In the genomic region with DNA sequence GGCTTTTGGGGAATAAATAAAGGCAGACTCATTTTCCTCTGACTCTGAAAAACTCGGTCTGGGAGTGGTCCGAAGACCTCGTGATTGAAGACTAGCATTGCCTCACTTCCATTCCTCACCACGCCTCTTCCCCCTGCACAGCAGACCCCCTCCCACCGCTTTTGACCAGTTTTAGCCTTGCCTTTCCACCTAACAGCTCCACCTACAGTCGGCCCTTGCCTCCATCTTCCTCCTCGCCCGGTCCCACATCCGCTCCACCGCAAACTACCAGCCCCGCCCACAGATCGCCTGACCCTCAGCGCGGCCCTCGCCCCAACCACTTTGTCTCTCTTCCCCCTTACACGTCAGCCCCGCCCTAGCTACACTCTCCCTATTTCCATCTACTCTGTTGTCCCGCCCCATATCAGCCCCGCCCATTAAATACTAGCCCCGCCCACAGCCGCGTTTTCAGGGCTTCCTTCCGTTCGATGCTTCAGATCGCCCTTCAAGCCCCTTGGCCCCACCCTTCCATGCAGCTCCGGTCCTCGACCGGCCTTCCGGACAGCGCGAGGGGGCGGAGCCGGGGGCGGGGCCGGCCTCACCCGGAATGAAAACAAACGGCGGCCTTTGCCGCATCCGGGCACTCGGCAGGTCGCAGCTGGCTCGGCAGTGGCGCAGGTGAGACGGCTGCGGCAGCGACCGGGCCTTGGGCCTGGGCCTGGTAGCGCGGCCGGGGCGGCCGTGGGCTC, we compare ENCODE assay signal across 8 mouse cellular contexts. TPM values are rescaled to one million over a fixed set of nuclear protein-coding genes. Genes with fewer than 3 reads are reported as not detected.
DNase-seq lines count a peak whose midpoint lies in the region; ATAC-seq and TF ChIP-seq lines count a peak whose summit lies in the region.

Gene Nub1, plus strand, starts transcription at position 167 of the 728 bp plus-strand sequence.

- peak within 1 kb of the TSS; percentile 80 for H3K4me2 ChIP-seq in heart, embryonic 11.5 days
- peak within 1 kb of the TSS; percentile 63 for H3K4me2 ChIP-seq in kidney, embryonic 16.5 days (replicated peaks; ENCODE audit: low read depth, low read length)
- H3K4me2 ChIP-seq in myocyte (ENCODE audit: low read depth) = peak within 1 kb of the TSS; percentile 78

- no peak for TF ChIP-seq CTCF in C2C12 (IDR thresholded peaks at IDR 0.05; ENCODE audit: control insufficient read depth, insufficient read depth, insufficient read length)
- TF ChIP-seq CTCF in brain, embryonic 14.5 days (IDR thresholded peaks at IDR 0.05; ENCODE audit: borderline replicate concordance, extremely low read depth, insufficient read depth, insufficient read length) = peak; percentile 44; the same call in 1 of the 2 replicates
- TF ChIP-seq CTCF in liver, adult 2 months (IDR thresholded peaks at IDR 0.05; ENCODE audit: low read depth, low read length) = peak; percentile 45; the same call in 1 of the 2 replicates

- H3K4me1 ChIP-seq in erythroblast, embryonic 14.5 days (ENCODE audit: control insufficient read depth) = peaks cover 22% of the 10 kb centered on the region
- H3K4me1 ChIP-seq in heart, embryonic 11.5 days (ENCODE audit: control insufficient read depth, insufficient read depth, low read length) = peaks cover 12% of the 10 kb centered on the region
- H3K4me1 ChIP-seq in kidney, embryonic 16.5 days (ENCODE audit: insufficient read depth, low read length) = peaks cover 10% of the 10 kb centered on the region
- 0 out of 2 replicates have a peak, but pooled peaks cover 5% of the 10 kb centered on the region for H3K4me1 ChIP-seq in liver, adult 2 months (ENCODE audit: control insufficient read depth, insufficient read depth, low read length)

- H3K4me3 ChIP-seq in C2C12 (ENCODE audit: insufficient read depth, poor library complexity, severe bottlenecking) (peak within 1 kb of the TSS; percentile 57), myocyte (peak within 1 kb of the TSS; percentile 51)
- H3K4me3 ChIP-seq in erythroblast, embryonic 14.5 days (replicated peaks) = peak within 1 kb of the TSS; percentile 97
- H3K4me3 ChIP-seq in heart, embryonic 11.5 days (ENCODE audit: low read depth, low read length) = peak within 1 kb of the TSS; percentile 93
- peak within 1 kb of the TSS; percentile 89 for H3K4me3 ChIP-seq in kidney, embryonic 16.5 days (ENCODE audit: low read length)
- peak within 1 kb of the TSS; percentile 77 for H3K4me3 ChIP-seq in liver, adult 2 months (ENCODE audit: insufficient read depth, low read depth, low read length)

- peak; percentile 97 for ATAC-seq in heart, embryonic 11.5 days (replicated peaks; ENCODE audit: insufficient number of reproducible peaks, low FRiP score, low TSS enrichment)
- peak; percentile 97 for ATAC-seq in kidney, embryonic 16.5 days (ENCODE audit: low FRiP score, low TSS enrichment)

- H3K36me3 ChIP-seq in C2C12 (ENCODE audit: control insufficient read depth, insufficient read depth) = peaks cover 10% of the 10 kb centered on the region
- peaks cover 18% of the 10 kb centered on the region for H3K36me3 ChIP-seq in erythroblast, embryonic 14.5 days (ENCODE audit: control insufficient read depth)
- H3K36me3 ChIP-seq in heart, embryonic 11.5 days (ENCODE audit: control insufficient read depth, insufficient read depth, low read length) = peaks cover 9% of the 10 kb centered on the region
- H3K36me3 ChIP-seq in kidney, embryonic 16.5 days (ENCODE audit: insufficient read depth, low read length) = peaks cover 6% of the 10 kb centered on the region
- peaks cover 6% of the 10 kb centered on the region; the same call in 1 of the 2 replicates for H3K36me3 ChIP-seq in liver, adult 2 months (ENCODE audit: control insufficient read depth, insufficient read depth, low read length)
- H3K36me3 ChIP-seq in myocyte (ENCODE audit: control insufficient read depth, insufficient read depth) = peaks cover 4% of the 10 kb centered on the region
- H3K36me3 ChIP-seq in splenic B cell, adult 2 months (ENCODE audit: control insufficient read depth, insufficient read depth, low read length, poor library complexity, severe bottlenecking) = peaks cover 2% of the 10 kb centered on the region

- H3K9ac ChIP-seq in heart, embryonic 11.5 days (ENCODE audit: low read depth, low read length) = peak within 1 kb of the TSS; percentile 86
- H3K9ac ChIP-seq in kidney, embryonic 16.5 days (replicated peaks; ENCODE audit: low read length) = peak within 1 kb of the TSS; percentile 86
- peak within 1 kb of the TSS; percentile 89 for H3K9ac ChIP-seq in liver, adult 2 months (ENCODE audit: low read depth, low read length)

- H3K9me3 ChIP-seq in erythroblast, embryonic 14.5 days (ENCODE audit: control insufficient read depth, low read length) = no peaks in the 10 kb centered on the region
- H3K9me3 ChIP-seq in heart, embryonic 11.5 days (replicated peaks; ENCODE audit: control insufficient read depth, low read length) = no peaks in the 10 kb centered on the region
- no peaks in the 10 kb centered on the region for H3K9me3 ChIP-seq in kidney, embryonic 16.5 days (ENCODE audit: low read length)

- DNase-seq in brain, embryonic 14.5 days (ENCODE audit: low read depth) = peak; percentile 100
- peak; percentile 96 for DNase-seq in liver, adult 2 months (ENCODE audit: extremely low read depth, low read depth, low spot score)
- peak; percentile 100 for DNase-seq in splenic B cell, adult 2 months (ENCODE audit: low read depth, low spot score)

- peak within 1 kb of the TSS; percentile 76 for H3ac ChIP-seq in C2C12 (ENCODE audit: control insufficient read depth, insufficient read length, low read depth)
- H3ac ChIP-seq in myocyte (ENCODE audit: control insufficient read depth, insufficient read length) = peak within 1 kb of the TSS; percentile 70

- H3K27me3 ChIP-seq in C2C12 (ENCODE audit: control insufficient read depth, insufficient read depth, insufficient read length) = no peaks in the 10 kb centered on the region
- H3K27me3 ChIP-seq in erythroblast, embryonic 14.5 days (ENCODE audit: control insufficient read depth) = no peaks in the 10 kb centered on the region
- H3K27me3 ChIP-seq in heart, embryonic 11.5 days (ENCODE audit: control insufficient read depth, insufficient read depth, low read length) = no peaks in the 10 kb centered on the region
- H3K27me3 ChIP-seq in kidney, embryonic 16.5 days (ENCODE audit: insufficient read depth, low read length) = no peaks in the 10 kb centered on the region
- no peaks in the 10 kb centered on the region for H3K27me3 ChIP-seq in liver, adult 2 months (ENCODE audit: control insufficient read depth, insufficient read depth, low read length)
- H3K27me3 ChIP-seq in myocyte (ENCODE audit: control insufficient read depth, insufficient read depth, insufficient read length) = no peaks in the 10 kb centered on the region
- no peaks in the 10 kb centered on the region for H3K27me3 ChIP-seq in splenic B cell, adult 2 months (ENCODE audit: control insufficient read depth, insufficient read depth, low read length, poor library complexity, severe bottlenecking)

- under 1% methylated on average over 52 of the region's 53 CpGs for WGBS in heart, embryonic 11.5 days (ENCODE audit: insufficient replicate concordance)
- whole genome bisulfite sequencing in kidney, embryonic 16.5 days = under 1% methylated on average over 53 of the region's 53 CpGs
- under 1% methylated on average over 53 of the region's 53 CpGs for WGBS in liver, adult 2 months

- H3K79me2 ChIP-seq in C2C12 (ENCODE audit: control insufficient read depth, insufficient read depth) (peaks cover 19% of the 10 kb centered on the region), myocyte (ENCODE audit: control insufficient read depth, insufficient read depth) (peaks cover 17% of the 10 kb centered on the region)
- H3K79me2 ChIP-seq in liver, adult 2 months (ENCODE audit: control insufficient read depth, insufficient read depth, low read length) = peaks cover 5% of the 10 kb centered on the region; the same call in 1 of the 2 replicates

- TF ChIP-seq POLR2A in brain, embryonic 14.5 days (IDR thresholded peaks at IDR 0.05; ENCODE audit: borderline replicate concordance, extremely low read depth, insufficient read depth, insufficient read length, poor library complexity, severe bottlenecking) = peak; percentile 73
- TF ChIP-seq POLR2A in liver, adult 2 months (IDR thresholded peaks at IDR 0.05; ENCODE audit: extremely low read depth, insufficient read depth, low read length) = peak; percentile 59
- peak; percentile 78 for TF ChIP-seq POLR2A in myocyte (IDR thresholded peaks at IDR 0.05; ENCODE audit: insufficient read length, low read depth)

- peak within 1 kb of the TSS; percentile 99 for H3K27ac ChIP-seq in heart, embryonic 11.5 days (ENCODE audit: low read depth, low read length)
- H3K27ac ChIP-seq in kidney, embryonic 16.5 days (ENCODE audit: low read length) = peak within 1 kb of the TSS; percentile 97
- peak within 1 kb of the TSS; percentile 59 for H3K27ac ChIP-seq in liver, adult 2 months (replicated peaks; ENCODE audit: insufficient read depth, low read depth, low read length)

- H3K79me3 ChIP-seq in C2C12 (ENCODE audit: low read depth) = peaks cover 8% of the 10 kb centered on the region

TF ChIP-seq in C2C12, 6 proteins besides CTCF, POLR2A, EP300 and RAD21:
- TF ChIP-seq MYOD1 (IDR thresholded peaks at IDR 0.05; ENCODE audit: control insufficient read depth, insufficient read length, low read depth) = no peak
- peak; percentile 29 for TF ChIP-seq MAX (IDR thresholded peaks at IDR 0.05)
- TF ChIP-seq CEBPB (IDR thresholded peaks at IDR 0.05; ENCODE audit: low read depth) = no peak
- no peak for TF ChIP-seq MYOG (IDR thresholded peaks at IDR 0.05; ENCODE audit: control insufficient read depth, extremely low read depth, insufficient read length)
- peak; percentile 1 for TF ChIP-seq USF1 (IDR thresholded peaks at IDR 0.05; ENCODE audit: low read depth)
- TF ChIP-seq FOSL1 (IDR thresholded peaks at IDR 0.05; ENCODE audit: insufficient read depth, low read length, poor library complexity, severe bottlenecking) = no peak

TF ChIP-seq in myocyte, 11 proteins besides CTCF, POLR2A, EP300 and RAD21 (continues in another document):
- peak in 2 of 3 experiments; percentile 50 to 75 for TF ChIP-seq MYOG (IDR thresholded peaks at IDR 0.05; ENCODE audit: control insufficient read depth in 1 of 3, insufficient read depth in 1 of 3, insufficient read length in 2 of 3, low read depth in 2 of 3)
- TF ChIP-seq REST (IDR thresholded peaks at IDR 0.05; ENCODE audit: insufficient read depth, insufficient read length) = no peak
- TF ChIP-seq POLR2AphosphoS2 (IDR thresholded peaks at IDR 0.05; ENCODE audit: insufficient read length, low read depth) = peak; percentile 75
- TF ChIP-seq SRF (IDR thresholded peaks at IDR 0.05; ENCODE audit: control insufficient read depth, insufficient read length, low read depth) = no peak

RNA-seq across cellular contexts. Expression of gene Nub1, which starts in this region (rescaled TPM):
- 18.6 TPM for polyA plus RNA-seq in C2C12 (2012; fragmentation: generic; extraction: Trizol)
- polyA plus RNA-seq in brain, embryonic 14.5 days (2012; rRNA removed) = 57.8 and 58.5 TPM in 2 replicates
- 1.1 and 2.2 TPM in 2 replicates for polyA plus RNA-seq in erythroblast, embryonic 14.5 days (2012)
- polyA plus RNA-seq in heart, embryonic 11.5 days (2014; fragmentation: Nextera tagmentation; extraction: Ambion mirVana) = 28.2 and 30.7 TPM in 2 replicates
- polyA plus RNA-seq in kidney, embryonic 16.5 days (2015; fragmentation: Nextera tagmentation; extraction: Ambion mirVana) = 39.9 and 43.3 TPM in 2 replicates
- total RNA-seq in liver, adult 2 months (2014; rRNA removed) = 14.4 and 19.6 TPM in 2 replicates
- polyA plus RNA-seq in liver, adult 2 months (2012; rRNA removed) = 19.9 and 20.2 TPM in 2 replicates
- polyA plus RNA-seq in myocyte (2012; fragmentation: generic; extraction: Trizol) = 28.5 TPM

Comparison
In these comparisons a context has a peak if more than half of its experiments do, and no peak if none do; other contexts are left out.
1. Peak in every context shown above with its lines: DNase-seq, ATAC-seq, H3K4me3 ChIP-seq and H3K27ac ChIP-seq.